Mouse (Mus musculus) heart, postnatal 14 days (tissue): ENCODE data around the gene Serpinb3c. TPM values are rescaled to one million over a fixed set of nuclear protein-coding genes. Genes with fewer than 3 reads are reported as not detected.
"Not testable (repeated sequence)": the region's sequence is repeated elsewhere in the genome, so short reads cannot be mapped to it uniquely, and the experiment has no call there.

Experiments used
- DNase-seq, 2 experiments: peaks; one replicate each; pipeline ENCODE4 v3.0.0; 2021 to 2022
- intact Hi-C: fragments of 180-260 bp; cut with DNase I; formaldehyde crosslinking; loops from one replicate; pipeline ENCODE4 v1.15.1; 2025
- long read RNA-seq, 2 experiments: library from polyadenylated mRNA; stranded (forward); transcript quantifications; one replicate each; pipeline ENCODE4 v2.0.0; 2021
- total RNA-seq, 2 experiments: library from RNA; stranded (reverse); gene quantifications; 2 replicates each; pipeline ENCODE4 v1.2.3; 2021

The Serpinb3c gene
- total RNA-seq, result not detected
- long read RNA-seq, experiment 1, result 0 reads
- long read RNA-seq, experiment 2, result 0 reads

GRCm38 (mm10) chr1:107278261-107278660 is at the start of gene Serpinb3c, which contains the start of gene Serpinb3b:
Serpinb3c (minus strand) TSS chr1:107278371.
Serpinb3b (minus strand) TSS chr1:107278361.
- intact Hi-C loops, DNase-seq: not testable (repeated sequence)

GRCm38 (mm10) chr1:107243170-107243569 is 35.0 kb downstream of the Serpinb3c start:
- DNase-seq, result not testable (repeated sequence)
- intact Hi-C loops, result loop anchor here (5.0 kb wide), 2 partner anchors 239 to 354 kb away; no protein-coding TSS in a partner anchor

Other genes with a start within 250 kb of the Serpinb3c start
- gene Serpinb3a, start 226.1 kb downstream of the Serpinb3c start, total RNA-seq, result not detected
- gene Serpinb3d, start 194.9 kb downstream of the Serpinb3c start, total RNA-seq, result not detected
- gene Serpinb3b, start within 50 bp of the Serpinb3c start, total RNA-seq, result not detected
- gene Serpinb11, start 82.8 kb upstream of the Serpinb3c start, total RNA-seq, result not detected
- not detected for gene Serpinb7, start 121.3 kb upstream of the Serpinb3c start, total RNA-seq
- under 1 TPM; 0.57 to 0.78 TPM for gene Serpinb2, start 233.1 kb upstream of the Serpinb3c start, total RNA-seq